Mouse (Mus musculus): ENCODE measurements around the gene Fads3. TPM values are rescaled to one million over a fixed set of nuclear protein-coding genes. Genes with fewer than 3 reads are reported as not detected.

The Fads3 gene
- polyA plus RNA-seq, 1 experiment from 2014 or later, result 79.6 TPM

- no peak overlapping the region for H3K4me2 ChIP-seq (replicated peaks; ENCODE audit: low read depth, low read length)
- peaks cover 57% of the 10 kb centered on the region; the same call in 1 of the 2 replicates for H3K4me1 ChIP-seq (ENCODE audit: insufficient read depth, low read depth, low read length)
- H3K9ac ChIP-seq (replicated peaks; ENCODE audit: low read depth), result no peak overlapping the region
- no peaks in the 10 kb centered on the region for H3K9me3 ChIP-seq (ENCODE audit: low read length)
- TF ChIP-seq EP300 (IDR thresholded peaks at IDR 0.05) (no peak), CTCF (IDR thresholded peaks at IDR 0.05) (no peak)
- no peaks in the 10 kb centered on the region for H3K27me3 ChIP-seq (replicated peaks; ENCODE audit: insufficient read depth, low read length)
- H3K27ac ChIP-seq (ENCODE audit: low read length), result no peak overlapping the region
- no peaks in the 10 kb centered on the region for H3K36me3 ChIP-seq (ENCODE audit: insufficient read depth, low read length)
- ATAC-seq (no peak), DNase-seq (ENCODE audit: low spot score) (no peak)
- WGBS, result 74% methylated on average over 2 of the region's 2 CpGs
- no peak overlapping the region for H3K4me3 ChIP-seq (ENCODE audit: low read depth, low read length)
Observed at GRCm38 (mm10) chr19:10045707-10046106, 4.3 kb downstream of the Fads3 start.

- no peaks in the 10 kb centered on the region for H3K27me3 ChIP-seq (replicated peaks; ENCODE audit: insufficient read depth, low read length)
- H3K9me3 ChIP-seq (ENCODE audit: low read length), result no peaks in the 10 kb centered on the region
- TF ChIP-seq CTCF (IDR thresholded peaks at IDR 0.05) (no peak), EP300 (IDR thresholded peaks at IDR 0.05) (no peak)
- H3K27ac ChIP-seq (ENCODE audit: low read length), result 0 out of 2 replicates have a peak overlapping the region, but pooled peaks have one; percentile 5
- H3K4me2 ChIP-seq (replicated peaks; ENCODE audit: low read depth, low read length), result peak overlapping the region; percentile 14; the same call in 1 of the 2 replicates
- peaks cover 52% of the 10 kb centered on the region; the same call in 1 of the 2 replicates for H3K4me1 ChIP-seq (ENCODE audit: insufficient read depth, low read depth, low read length)
- H3K9ac ChIP-seq (replicated peaks; ENCODE audit: low read depth), result no peak overlapping the region
- no peak overlapping the region for H3K4me3 ChIP-seq (ENCODE audit: low read depth, low read length)
- ATAC-seq, result no peak
- no peak for DNase-seq (ENCODE audit: low spot score)
- no peaks in the 10 kb centered on the region for H3K36me3 ChIP-seq (ENCODE audit: insufficient read depth, low read length)
- 36% methylated on average over 4 of the region's 4 CpGs for WGBS
Observed at GRCm38 (mm10) chr19:10046346-10046745, 5.0 kb downstream of the Fads3 start.

GRCm38 (mm10) chr19:10046983-10047382, 5.6 kb downstream of the Fads3 start:
- Histone ChIP-seq H3K36me3 (ENCODE audit: insufficient read depth, low read length) (no peaks in the 10 kb centered on the region), H3K9me3 (ENCODE audit: low read length) (no peaks in the 10 kb centered on the region), H3K27me3 (replicated peaks; ENCODE audit: insufficient read depth, low read length) (no peaks in the 10 kb centered on the region), H3K4me3 (ENCODE audit: low read depth, low read length) (no peak overlapping the region), H3K9ac (replicated peaks; ENCODE audit: low read depth) (no peak overlapping the region), H3K4me1 (ENCODE audit: insufficient read depth, low read depth, low read length) (peaks cover 52% of the 10 kb centered on the region; the same call in 1 of the 2 replicates), H3K4me2 (replicated peaks; ENCODE audit: low read depth, low read length) (0 out of 2 replicates have a peak overlapping the region, but pooled peaks have one; percentile 14), H3K27ac (ENCODE audit: low read length) (no peak overlapping the region)
- WGBS, result 11% methylated on average over 3 of the region's 3 CpGs
- DNase-seq (ENCODE audit: low spot score), result no peak
- TF ChIP-seq CTCF (IDR thresholded peaks at IDR 0.05), result no peak
- TF ChIP-seq EP300 (IDR thresholded peaks at IDR 0.05), result no peak
- no peak for ATAC-seq

GRCm38 (mm10) chr19:10049533-10049932, 8.2 kb downstream of the Fads3 start:
- DNase-seq (ENCODE audit: low spot score) (no peak), ATAC-seq (peak; percentile 15; the same call in 1 of the 2 replicates)
- Histone ChIP-seq H3K4me3 (ENCODE audit: low read depth, low read length) (no peak overlapping the region), H3K27me3 (replicated peaks; ENCODE audit: insufficient read depth, low read length) (no peaks in the 10 kb centered on the region), H3K9me3 (ENCODE audit: low read length) (no peaks in the 10 kb centered on the region), H3K27ac (ENCODE audit: low read length) (peak overlapping the region; percentile 26; the same call in 1 of the 2 replicates), H3K4me1 (ENCODE audit: insufficient read depth, low read depth, low read length) (peaks cover 34% of the 10 kb centered on the region; the same call in 1 of the 2 replicates), H3K36me3 (ENCODE audit: insufficient read depth, low read length) (peaks cover 5% of the 10 kb centered on the region; the same call in 1 of the 2 replicates), H3K4me2 (replicated peaks; ENCODE audit: low read depth, low read length) (no peak overlapping the region), H3K9ac (replicated peaks; ENCODE audit: low read depth) (no peak overlapping the region)
- no peak for TF ChIP-seq EP300 (IDR thresholded peaks at IDR 0.05)
- TF ChIP-seq CTCF (IDR thresholded peaks at IDR 0.05), result no peak

GRCm38 (mm10) chr19:10050438-10050837, 9.1 kb downstream of the Fads3 start:
- TF ChIP-seq EP300 (IDR thresholded peaks at IDR 0.05) (no peak), CTCF (IDR thresholded peaks at IDR 0.05) (no peak)
- Histone ChIP-seq H3K27me3 (replicated peaks; ENCODE audit: insufficient read depth, low read length) (no peaks in the 10 kb centered on the region), H3K36me3 (ENCODE audit: insufficient read depth, low read length) (peaks cover 6% of the 10 kb centered on the region), H3K9ac (replicated peaks; ENCODE audit: low read depth) (no peak overlapping the region), H3K4me3 (ENCODE audit: low read depth, low read length) (no peak overlapping the region), H3K9me3 (ENCODE audit: low read length) (no peaks in the 10 kb centered on the region), H3K27ac (ENCODE audit: low read length) (no peak overlapping the region), H3K4me1 (ENCODE audit: insufficient read depth, low read depth, low read length) (peaks cover 28% of the 10 kb centered on the region; the same call in 1 of the 2 replicates), H3K4me2 (replicated peaks; ENCODE audit: low read depth, low read length) (no peak overlapping the region)
- 40% methylated on average over 2 of the region's 2 CpGs for WGBS
- DNase-seq (ENCODE audit: low spot score), result no peak
- ATAC-seq, result no peak

- H3K4me1 ChIP-seq (ENCODE audit: insufficient read depth, low read depth, low read length), result peaks cover 20% of the 10 kb centered on the region; the same call in 1 of the 2 replicates
- no peak overlapping the region for H3K9ac ChIP-seq (replicated peaks; ENCODE audit: low read depth)
- H3K4me3 ChIP-seq (ENCODE audit: low read depth, low read length), result no peak overlapping the region
- no peak for ATAC-seq
- no peak overlapping the region for H3K4me2 ChIP-seq (replicated peaks; ENCODE audit: low read depth, low read length)
- no peaks in the 10 kb centered on the region for H3K9me3 ChIP-seq (ENCODE audit: low read length)
- TF ChIP-seq EP300 (IDR thresholded peaks at IDR 0.05) (no peak), CTCF (IDR thresholded peaks at IDR 0.05) (no peak)
- H3K27me3 ChIP-seq (replicated peaks; ENCODE audit: insufficient read depth, low read length), result no peaks in the 10 kb centered on the region
- H3K36me3 ChIP-seq (ENCODE audit: insufficient read depth, low read length), result peaks cover 12% of the 10 kb centered on the region
- WGBS, result 87% methylated on average over 4 of the region's 4 CpGs
- no peak overlapping the region for H3K27ac ChIP-seq (ENCODE audit: low read length)
- no peak for DNase-seq (ENCODE audit: low spot score)
Observed at GRCm38 (mm10) chr19:10052698-10053097, 11.3 kb downstream of the Fads3 start.

Measured in lung, postnatal 0 days (tissue).